Mouse (Mus musculus): Measurements from ENCODE around the gene Tfr2.

Tfr2 gene

GRCm38 (mm10) chr5:137537461-137537860, 32.2 kb upstream of the Tfr2 start:
- no peak for DNase-seq (ENCODE audit: low spot score)

GRCm38 (mm10) chr5:137539291-137539801, 30.3 kb upstream of the Tfr2 start:
- DNase-seq (ENCODE audit: low spot score) = no peak

GRCm38 (mm10) chr5:137540991-137541390, 28.6 kb upstream of the Tfr2 start:
- DNase-seq (ENCODE audit: low spot score) = no peak

DNA sequence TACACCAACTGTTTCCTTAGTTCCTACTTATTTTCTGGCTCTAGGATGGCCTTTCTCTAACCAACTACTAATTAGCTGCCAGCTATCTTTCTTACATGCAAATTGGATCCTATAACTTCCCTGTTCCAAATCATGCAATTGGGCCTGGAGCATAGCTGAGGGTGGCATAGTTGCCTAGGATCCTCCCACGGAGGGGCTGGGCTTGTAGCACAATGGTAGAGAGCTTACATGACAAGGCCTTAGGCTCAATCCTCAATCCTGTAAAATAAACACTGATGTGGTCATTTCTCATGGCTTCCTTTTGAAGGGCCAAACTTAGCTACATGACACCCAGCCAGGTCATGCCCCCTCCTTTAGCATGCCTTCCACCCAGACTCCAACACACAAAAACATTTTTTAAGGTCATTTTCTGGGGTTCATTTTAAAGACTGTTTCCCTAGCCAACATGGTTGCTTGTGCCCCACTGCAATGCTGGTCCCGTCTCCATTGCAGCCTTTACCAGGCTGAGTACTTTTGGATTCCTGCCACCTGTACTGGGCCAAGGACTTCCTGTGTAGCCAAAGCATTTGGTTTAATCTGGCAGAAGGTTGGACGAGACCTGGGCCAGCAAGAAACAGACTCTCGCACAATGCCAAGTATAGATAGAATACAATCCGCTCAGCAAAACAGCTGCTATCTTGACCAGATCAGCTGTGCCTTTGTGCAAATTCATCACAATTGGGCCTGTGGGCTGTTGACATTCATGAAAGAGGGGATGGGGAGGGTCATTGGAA, 27.7 kb upstream of the Tfr2 start:
- DNase-seq (ENCODE audit: low spot score) = no peak

GRCm38 (mm10) chr5:137544926-137545325, 24.7 kb upstream of the Tfr2 start:
- DNase-seq (ENCODE audit: low spot score) = no peak

DNA sequence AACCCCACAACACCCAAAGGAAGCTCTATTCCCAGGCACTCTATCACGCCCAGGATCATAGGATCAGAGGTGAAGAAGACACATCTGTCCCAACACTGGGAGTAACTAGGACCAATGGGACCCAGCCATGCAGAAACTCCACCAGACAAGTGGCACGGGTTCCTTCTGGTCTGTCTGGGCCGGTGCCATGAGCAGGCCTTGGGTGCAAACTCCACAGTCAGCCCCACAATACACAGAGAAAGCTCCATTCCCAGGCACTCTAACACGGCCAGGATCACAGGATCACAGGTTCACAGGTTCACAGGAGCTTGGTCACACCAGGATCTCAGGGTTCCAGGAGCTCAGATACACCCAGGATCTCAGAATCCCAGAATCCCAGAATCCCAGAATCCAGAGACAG, 24.0 kb upstream of the Tfr2 start:
- DNase-seq (ENCODE audit: low spot score) = no peak

DNA sequence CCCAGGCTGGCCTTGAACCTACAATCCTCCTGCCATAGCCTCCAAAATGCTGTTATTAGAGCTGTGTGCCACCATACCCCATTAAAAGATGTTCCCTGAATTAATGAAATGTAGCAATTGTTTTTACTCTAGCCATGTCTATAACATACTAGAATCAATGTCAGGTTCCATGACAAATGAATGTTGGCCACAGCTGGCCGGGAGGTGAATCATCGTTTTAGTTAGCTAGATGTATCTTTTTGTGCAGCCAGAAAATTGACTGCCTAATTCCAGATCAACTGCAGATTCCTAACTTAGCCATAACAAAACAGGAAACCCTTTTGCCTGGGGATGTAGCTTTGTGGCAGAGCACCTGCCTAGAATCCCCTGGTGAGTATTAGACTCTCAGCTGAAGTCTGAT, 19.8 kb upstream of the Tfr2 start:
- no peak for DNase-seq (ENCODE audit: low spot score)

GRCm38 (mm10) chr5:137551119-137551518, 18.5 kb upstream of the Tfr2 start:
- DNase-seq (ENCODE audit: low spot score) = no peak

GRCm38 (mm10) chr5:137553000-137553399, 16.6 kb upstream of the Tfr2 start:
- no peak for DNase-seq (ENCODE audit: low spot score)

GRCm38 (mm10) chr5:137553411-137553837, 16.2 kb upstream of the Tfr2 start, which contains the start of gene Actl6b:
Gene Actl6b, plus strand, starts transcription at chr5:137553517.
- DNase-seq (ENCODE audit: low spot score) = no peak

GRCm38 (mm10) chr5:137553898-137554297, 15.7 kb upstream of the Tfr2 start:
- DNase-seq (ENCODE audit: low spot score) = no peak

DNA sequence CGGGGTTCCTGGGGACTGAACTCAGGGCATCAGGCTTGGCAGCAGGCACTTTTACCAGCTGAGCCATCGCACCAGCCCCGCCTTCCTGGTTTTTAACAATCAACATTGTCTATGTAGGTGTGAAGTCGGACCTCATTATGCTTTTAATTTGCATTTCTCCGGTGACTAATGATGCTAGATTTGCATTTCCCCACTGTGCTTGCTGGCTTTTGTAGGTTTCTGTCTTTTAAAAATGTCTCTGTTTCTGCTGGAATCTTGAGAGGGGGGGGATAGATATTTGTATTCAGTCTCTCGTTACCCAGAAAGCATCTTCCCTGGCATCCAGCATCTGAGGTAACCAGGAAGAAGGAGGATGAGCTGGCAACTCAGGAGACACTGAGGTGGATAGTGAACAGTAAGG, 8.1 kb upstream of the Tfr2 start:
- no peak for DNase-seq (ENCODE audit: low spot score)

DNA sequence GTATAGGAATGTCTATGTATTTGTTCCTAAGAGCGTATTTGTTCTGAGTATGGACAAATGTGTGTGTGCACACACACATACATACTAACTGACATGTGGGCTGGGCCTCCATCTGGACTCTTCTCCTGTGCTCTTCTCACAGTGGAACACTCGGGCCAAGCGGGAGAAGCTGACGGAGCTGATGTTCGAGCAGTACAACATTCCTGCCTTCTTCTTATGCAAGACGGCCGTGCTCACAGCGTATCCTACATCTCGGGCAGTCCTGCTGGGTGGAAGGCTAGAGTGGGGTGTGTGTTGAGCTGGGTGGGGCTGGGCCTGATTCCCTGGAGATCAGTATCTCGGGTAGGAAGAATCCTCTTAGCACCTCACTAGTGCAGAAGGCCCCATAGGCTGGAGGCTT, 6.7 kb upstream of the Tfr2 start:
- peak; percentile 40 for DNase-seq (ENCODE audit: low spot score)

- DNase-seq (ENCODE audit: low spot score) = no peak
Observed at GRCm38 (mm10) chr5:137565744-137566143, 3.9 kb upstream of the Tfr2 start.

DNA sequence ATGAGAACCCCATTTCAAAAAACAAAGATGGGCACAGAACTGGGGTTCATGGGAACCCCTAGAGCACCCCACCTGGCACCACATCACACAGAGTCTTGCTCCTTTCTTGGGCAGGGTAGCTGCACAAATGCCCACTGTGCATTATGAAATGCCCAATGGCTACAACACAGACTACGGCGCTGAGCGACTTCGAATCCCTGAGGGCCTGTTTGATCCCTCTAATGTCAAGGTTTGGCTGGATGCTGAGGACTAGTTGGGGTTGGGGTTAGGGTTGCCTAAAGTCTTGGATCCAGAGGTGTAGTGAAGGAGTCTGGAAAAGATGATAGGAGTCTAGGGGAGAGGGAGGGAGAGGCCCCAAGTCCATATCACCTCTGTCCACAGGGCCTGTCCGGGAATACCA, 3.2 kb upstream of the Tfr2 start:
- DNase-seq (ENCODE audit: low spot score) = no peak

DNA sequence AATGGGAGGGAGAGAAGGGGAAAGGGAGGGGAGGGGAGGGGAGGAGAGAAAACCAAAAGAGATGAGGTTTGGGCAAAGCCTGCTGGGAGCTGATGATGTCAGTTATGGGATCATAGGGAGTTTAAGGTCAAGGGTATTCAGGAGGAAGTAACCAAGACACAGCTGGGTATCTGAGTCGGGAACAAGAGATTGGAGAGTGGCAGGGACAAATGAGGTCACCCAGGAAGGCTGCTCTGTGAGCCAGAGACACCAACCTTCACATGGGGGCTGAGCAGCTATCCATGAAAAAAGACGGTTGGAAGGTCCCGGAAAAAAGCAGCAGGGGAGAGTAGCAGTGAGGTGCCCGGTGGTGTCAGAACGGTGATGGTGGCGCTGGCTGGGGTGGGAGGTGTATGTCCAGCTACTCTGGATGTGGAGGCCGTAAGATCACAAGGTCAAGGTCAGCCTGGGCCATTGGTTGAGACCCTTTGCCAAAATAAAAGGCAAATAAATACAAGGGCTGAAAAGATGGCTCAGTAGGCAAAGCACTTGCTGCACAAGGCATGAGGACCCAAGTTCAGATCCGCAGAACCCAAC, 1.3 kb upstream of the Tfr2 start:
- no peak for DNase-seq (ENCODE audit: low spot score)

DNA sequence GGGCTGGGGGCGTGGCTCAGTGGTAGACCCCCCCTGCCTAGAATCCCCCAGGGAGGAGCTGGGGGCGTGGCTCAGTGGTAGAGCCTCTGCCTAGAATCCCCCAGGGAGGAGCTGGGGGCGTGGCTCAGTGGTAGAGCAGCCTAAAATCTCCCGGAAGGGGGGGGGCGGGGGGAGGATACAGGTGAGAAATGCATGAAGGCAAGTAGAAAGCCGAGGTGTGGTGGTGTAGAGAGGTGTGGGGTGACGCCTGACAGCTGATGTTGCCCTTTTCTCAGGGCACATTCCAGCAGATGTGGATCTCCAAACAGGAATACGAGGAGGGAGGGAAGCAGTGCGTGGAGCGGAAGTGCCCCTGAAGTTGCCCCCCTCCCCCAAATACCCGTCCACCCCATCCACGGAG, 609 bp upstream of the Tfr2 start:
- no peak for DNase-seq (ENCODE audit: low spot score)

DNA sequence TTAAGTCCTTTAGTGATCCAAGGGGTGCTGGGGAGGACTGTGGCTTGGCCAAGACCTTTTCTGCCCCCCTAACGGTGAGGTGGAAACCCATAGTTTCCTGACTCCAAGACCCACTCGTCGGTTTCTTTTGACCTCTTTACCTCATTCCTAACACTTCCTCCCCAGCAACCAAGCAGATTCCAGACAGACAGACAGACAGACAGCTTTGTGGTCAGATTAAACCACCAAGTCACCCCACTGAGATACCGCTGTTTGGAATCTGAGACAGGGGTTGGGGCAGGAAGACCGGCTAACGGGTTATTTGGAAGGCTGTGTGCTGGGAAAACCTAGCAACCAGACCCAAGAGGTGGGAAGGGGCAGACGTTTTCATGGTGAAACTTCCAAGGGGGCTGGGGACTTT, 541 bp downstream of the Tfr2 start:
- DNase-seq (ENCODE audit: low spot score) = no peak

GRCm38 (mm10) chr5:137570691-137571586, 1.3 kb downstream of the Tfr2 start:
- no peak for DNase-seq (ENCODE audit: low spot score)

DNA sequence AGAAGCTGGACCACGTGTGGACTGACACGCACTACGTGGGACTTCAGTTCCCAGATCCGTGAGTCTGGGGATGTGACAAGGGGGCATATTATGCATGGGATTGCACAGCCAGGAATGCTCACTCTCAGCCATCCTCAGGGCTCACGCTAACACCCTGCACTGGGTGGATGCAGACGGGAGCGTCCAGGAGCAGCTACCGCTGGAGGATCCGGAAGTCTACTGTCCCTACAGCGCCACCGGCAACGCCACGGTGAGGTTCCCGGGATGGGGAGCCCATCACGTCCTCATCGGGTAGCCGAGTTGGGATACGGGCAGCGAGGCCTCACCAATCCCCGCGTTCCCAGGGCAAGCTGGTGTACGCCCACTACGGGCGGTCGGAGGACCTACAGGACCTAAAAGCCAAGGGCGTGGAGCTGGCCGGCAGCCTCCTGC, 4.8 kb downstream of the Tfr2 start:
- DNase-seq (ENCODE audit: low spot score) = no peak

DNA sequence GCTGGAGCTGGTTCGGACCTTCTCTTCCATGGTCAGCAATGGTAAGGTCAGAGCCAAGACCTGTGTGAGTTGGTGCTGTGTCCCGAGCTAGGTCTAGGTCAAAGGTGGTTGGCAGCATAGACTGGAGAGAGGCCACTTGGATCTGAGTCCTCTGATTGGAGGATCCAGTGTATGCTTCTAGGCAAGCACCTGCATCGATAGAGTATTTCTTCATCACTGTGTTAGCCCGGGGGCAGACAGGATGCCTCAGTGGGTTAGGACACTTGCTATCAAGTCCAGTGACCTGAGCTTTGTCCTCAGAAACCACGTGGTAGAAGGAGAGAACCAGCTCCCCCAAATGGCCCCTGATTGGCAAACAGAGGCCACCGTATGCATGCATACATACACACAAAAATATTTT, 10.6 kb downstream of the Tfr2 start:
- DNase-seq (ENCODE audit: low spot score) = no peak

DNA sequence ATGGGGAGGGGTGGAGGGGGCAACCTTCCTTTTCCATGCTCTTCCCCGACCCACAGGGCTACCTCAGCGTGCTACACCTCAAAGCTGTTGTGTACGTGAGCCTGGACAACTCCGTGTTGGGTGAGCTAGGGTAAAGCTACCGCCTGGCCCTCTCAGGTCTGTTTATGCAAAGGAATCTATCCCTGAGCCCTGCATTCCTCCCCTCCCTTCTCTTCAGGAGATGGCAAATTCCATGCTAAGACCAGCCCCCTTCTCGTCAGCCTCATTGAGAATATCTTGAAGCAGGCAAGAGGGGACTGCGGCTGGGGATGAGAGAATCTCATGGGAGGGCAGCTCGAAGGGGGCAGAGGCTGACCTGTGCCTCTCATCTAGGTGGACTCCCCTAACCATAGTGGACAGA, 13.1 kb downstream of the Tfr2 start:
- DNase-seq (ENCODE audit: low spot score) = no peak

Measured in layer of hippocampus, adult 9-10 months (tissue).